Mouse (Mus musculus): ENCODE data around the gene Ppp1r12c. TPM values are rescaled to one million over a fixed set of nuclear protein-coding genes. Genes with fewer than 3 reads are reported as not detected.
A peak's percentile ranks its signal among the peaks of the same experiment; 100 is the strongest.

Gene Ppp1r12c
- total RNA-seq, 4 experiments from 2014 or later: 55.6 to 74.8 (median 61.6) TPM

GRCm38 (mm10) chr7:4432026-4432425 is 69.5 kb downstream of the Ppp1r12c start:
- DNase-seq (ENCODE audit: low spot score): no peak

DNA sequence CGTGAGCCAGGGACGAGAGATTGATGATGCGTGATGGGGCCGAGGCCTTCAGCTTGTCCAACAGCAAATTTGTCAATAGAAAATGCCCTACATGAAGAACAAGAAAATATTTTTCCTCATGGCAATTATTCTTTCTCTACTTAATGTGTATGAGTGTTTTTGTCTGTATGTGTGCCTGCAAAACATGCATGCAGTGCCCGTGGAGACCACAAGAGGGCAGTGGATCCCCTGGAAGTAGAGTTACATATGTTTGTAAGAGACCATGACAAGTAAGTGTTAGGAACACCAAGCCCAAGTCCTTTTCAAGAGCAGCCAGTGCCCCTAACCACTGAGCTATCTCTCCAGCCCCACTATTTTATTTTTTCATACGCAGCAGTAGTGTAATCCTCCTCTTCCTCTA is 69.9 kb downstream of the Ppp1r12c start:
- DNase-seq (ENCODE audit: low spot score): peak; percentile 68

Small RNA genes lying within 50 kb of the gene (microRNA-seq; reads per million reads assigned to microRNA genes)
- not detected for gene Gm24605

Other genes starting within 250 kb of the Ppp1r12c start
- under 1 TPM in 1 of 4 experiments, not detected in 3; 0.23 TPM for gene Ncr1, start 164.0 kb downstream of the Ppp1r12c start, total RNA-seq (2022)
- 1 to 10 TPM in 1 of 4 experiments, under 1 TPM in 3; 0.44 to 1.1 (median 0.73) TPM for gene Gp6, start 103.9 kb downstream of the Ppp1r12c start, total RNA-seq (2022)
- 10 to 100 TPM; 28.9 to 38.3 (median 32.6) TPM for gene Rdh13, start 56.0 kb downstream of the Ppp1r12c start, total RNA-seq (2022)
- gene Eps8l1, start 41.0 kb downstream of the Ppp1r12c start, total RNA-seq (2022): 1 to 10 TPM; 1.3 to 5.8 (median 3.6) TPM
- 10 to 100 TPM; 12.4 to 22.1 (median 19.0) TPM for gene Tnnt1, start 14.7 kb upstream of the Ppp1r12c start, total RNA-seq (2022)
- gene Tnni3, start 22.5 kb upstream of the Ppp1r12c start, total RNA-seq (2022): over 10,000 TPM in 3 of 4 experiments, 1,000 to 10,000 TPM in 1; 9,443 to 11,840 (median 11,050) TPM
- 1 to 10 TPM; 2.3 to 3.0 (median 2.6) TPM for gene Dnaaf3, start 30.8 kb upstream of the Ppp1r12c start, total RNA-seq (2022)
- 1 to 10 TPM in 1 of 4 experiments, under 1 TPM in 3; 0.50 to 1.0 (median 0.83) TPM for gene Syt5, start 45.9 kb upstream of the Ppp1r12c start, total RNA-seq (2022)
- gene Ptprh, start 102.4 kb upstream of the Ppp1r12c start, total RNA-seq (2022): not detected
- 1 to 10 TPM; 4.2 to 6.0 (median 4.8) TPM for gene Tmem86b, start 129.7 kb upstream of the Ppp1r12c start, total RNA-seq (2022)
- gene Ppp6r1, start 157.3 kb upstream of the Ppp1r12c start, total RNA-seq (2022): 10 to 100 TPM; 70.5 to 77.7 (median 75.8) TPM
- 10 to 100 TPM; 28.4 to 36.3 (median 33.5) TPM for gene Hspbp1, start 183.4 kb upstream of the Ppp1r12c start, total RNA-seq (2022)
- 1 to 10 TPM in 2 of 4 experiments, under 1 TPM in 2; 0.57 to 1.2 (median 0.98) TPM for gene Brsk1, start 188.9 kb upstream of the Ppp1r12c start, total RNA-seq (2022)
- under 1 TPM in 3 of 4 experiments, not detected in 1; 0.12 to 0.24 (median 0.17) TPM for gene Tmem150b, start 223.6 kb upstream of the Ppp1r12c start, total RNA-seq (2022)
- gene Kmt5c, start 238.4 kb upstream of the Ppp1r12c start, total RNA-seq (2022): 10 to 100 TPM in 2 of 4 experiments, 1 to 10 TPM in 2; 7.5 to 10.8 (median 9.7) TPM